Mouse (Mus musculus) intestine, postnatal 0 days (tissue): ENCODE data around the gene Mrpl41. TPM values are rescaled to one million over a fixed set of nuclear protein-coding genes. Genes with fewer than 3 reads are reported as not detected.

Source experiments
- ATAC-seq: fragments of 200-750 bp; cut with Nextera tagmentation; 2 replicates; pipeline ENCODE4 v1.8.0; 2017; ENCODE audit warnings: mild to moderate bottlenecking, moderate TSS enrichment, moderate library complexity
- H3K27ac ChIP-seq: fragments of 300-500 bp; sonication (generic); 2 replicates; pipeline ENCODE4 v1.5.1; 2014; ENCODE audit warnings: mild to moderate bottlenecking, low read depth, low read length, moderate library complexity
- H3K27me3 ChIP-seq: fragments of 300-500 bp; sonication (generic); replicated peaks from 2 replicates; pipeline ENCODE4 v1.6.1; 2014; ENCODE audit warnings: low read length, mixed read lengths; ENCODE audit not compliant: control insufficient read depth, insufficient read depth
- H3K36me3 ChIP-seq: fragments of 300-500 bp; sonication (generic); 2 replicates; pipeline ENCODE4 v1.6.1; 2014; ENCODE audit warnings: mild to moderate bottlenecking, moderate library complexity; ENCODE audit not compliant: control insufficient read depth, insufficient read depth
- H3K4me1 ChIP-seq: fragments of 300-500 bp; sonication (generic); replicated peaks from 2 replicates; pipeline ENCODE4 v1.6.1; 2014; ENCODE audit warnings: antibody characterized with exemption, low read length, mixed read lengths; ENCODE audit not compliant: control insufficient read depth, insufficient read depth
- H3K4me2 ChIP-seq: fragments of 300-500 bp; sonication (generic); replicated peaks from 2 replicates; pipeline ENCODE4 v1.6.1; 2014; ENCODE audit warnings: low read depth, mild to moderate bottlenecking, moderate library complexity
- H3K4me3 ChIP-seq: fragments of 300-500 bp; sonication (generic); 2 replicates; pipeline ENCODE4 v1.5.1; 2014; ENCODE audit warnings: low read depth, low read length
- H3K9ac ChIP-seq: fragments of 300-500 bp; sonication (generic); 2 replicates; pipeline ENCODE4 v1.6.1; 2014; ENCODE audit warnings: mild to moderate bottlenecking, low read depth, low read length
- H3K9me3 ChIP-seq: fragments of 300-500 bp; sonication (generic); 2 replicates; pipeline ENCODE4 v1.6.1; 2016; ENCODE audit warnings: mixed run types; ENCODE audit not compliant: control insufficient read depth
- CTCF ChIP-seq: sonication (generic); IDR thresholded peaks from 2 replicates; pipeline ENCODE4 v1.5.1; 2016; ENCODE audit warnings: low read depth, mild to moderate bottlenecking, control low read depth, antibody characterized with exemption, moderate library complexity
- WGBS: fragments of 180-500 bp; shearing (Covaris S2); extraction: QIAGEN DNeasy Blood & Tissue Kit; methylation state at CpG from one replicate; pipeline ENCODE4 v1.1.7; 2014; 5-methylcytosine and 5-hydroxymethylcytosine counted together
- microRNA-seq: library from miRNA; unstranded; fragments of <30 nt; microRNA quantifications from one replicate; pipeline ENCODE4, GENCODE M21; 2016
- polyA plus RNA-seq: library from polyadenylated mRNA; unstranded; fragments of >200 nt; fragmentation: Nextera tagmentation; extraction: Ambion mirVana; gene quantifications from 2 replicates; pipeline ENCODE4 v1.2.1, GENCODE M21; 2015

Gene Mrpl41
- polyA plus RNA-seq, 1 experiment from 2014 or later = 154 TPM

GRCm38 (mm10) chr2:24927810-24928479 lies 47.0 kb downstream of the Mrpl41 start:
- Histone ChIP-seq H3K27me3 (no peaks in the 10 kb centered on the region), H3K9me3 (no peaks in the 10 kb centered on the region), H3K4me1 (0 out of 2 replicates have a peak, but pooled peaks cover 3% of the 10 kb centered on the region), H3K4me3 (no peak overlapping the region), H3K36me3 (peaks cover 19% of the 10 kb centered on the region; the same call in 1 of the 2 replicates), H3K9ac (no peak overlapping the region), H3K4me2 (no peak overlapping the region), H3K27ac (0 out of 2 replicates have a peak overlapping the region, but pooled peaks have one; percentile 28)
- WGBS = 46% methylated on average over 4 of the region's 4 CpGs
- no peak for TF ChIP-seq CTCF
- peak; percentile 71 for ATAC-seq

GRCm38 (mm10) chr2:24926965-24927358 lies 47.9 kb downstream of the Mrpl41 start:
- WGBS = 62% methylated on average over 7 of the region's 7 CpGs
- no peak overlapping the region for H3K27ac ChIP-seq

GRCm38 (mm10) chr2:24926345-24926964 lies 48.4 kb downstream of the Mrpl41 start:
- H3K9ac ChIP-seq = no peak overlapping the region
- H3K27me3 ChIP-seq = no peaks in the 10 kb centered on the region
- H3K4me1 ChIP-seq = 0 out of 2 replicates have a peak, but pooled peaks cover 3% of the 10 kb centered on the region
- no peak overlapping the region for H3K27ac ChIP-seq
- no peak for TF ChIP-seq CTCF
- peaks cover 19% of the 10 kb centered on the region; the same call in 1 of the 2 replicates for H3K36me3 ChIP-seq
- H3K4me3 ChIP-seq = no peak overlapping the region
- H3K9me3 ChIP-seq = no peaks in the 10 kb centered on the region
- ATAC-seq = no peak
- 85% methylated on average over 9 of the region's 9 CpGs for WGBS
- H3K4me2 ChIP-seq = no peak overlapping the region

More at GRCm38 (mm10) chr2:24926965-24927358, 47.9 kb downstream of the Mrpl41 start:
- Histone ChIP-seq H3K27me3 (no peaks in the 10 kb centered on the region), H3K36me3 (peaks cover 19% of the 10 kb centered on the region; the same call in 1 of the 2 replicates), H3K4me2 (no peak overlapping the region), H3K4me1 (0 out of 2 replicates have a peak, but pooled peaks cover 3% of the 10 kb centered on the region), H3K9ac (no peak overlapping the region), H3K4me3 (no peak overlapping the region), H3K9me3 (no peaks in the 10 kb centered on the region)
- TF ChIP-seq CTCF = no peak
- ATAC-seq = no peak

- Histone ChIP-seq H3K4me1 (0 out of 2 replicates have a peak, but pooled peaks cover 3% of the 10 kb centered on the region), H3K4me2 (no peak overlapping the region), H3K9ac (no peak overlapping the region), H3K9me3 (no peaks in the 10 kb centered on the region), H3K36me3 (peaks cover 19% of the 10 kb centered on the region; the same call in 1 of the 2 replicates), H3K4me3 (no peak overlapping the region), H3K27ac (no peak overlapping the region), H3K27me3 (no peaks in the 10 kb centered on the region)
- no peak for TF ChIP-seq CTCF
- 83% methylated on average over 8 of the region's 8 CpGs for WGBS
- no peak for ATAC-seq
These were observed 49.6 kb downstream of the Mrpl41 start for GRCm38 (mm10) chr2:24925284-24925683.

Small RNA genes within 50 kb of the gene (microRNA-seq; reads per million reads assigned to microRNA genes)
- not detected for gene Gm22875

Other genes starting within 250 kb of the Mrpl41 start
- gene Cacna1b, start 211.9 kb downstream of the Mrpl41 start, polyA plus RNA-seq = 0.37 and 0.47 TPM in 2 replicates
- 19.8 and 21.6 TPM in 2 replicates for gene Ehmt1, start 55.5 kb downstream of the Mrpl41 start, polyA plus RNA-seq
- 66.6 and 68.4 TPM in 2 replicates for gene Arrdc1, start 39.8 kb downstream of the Mrpl41 start, polyA plus RNA-seq
- gene Zmynd19, start 25.3 kb downstream of the Mrpl41 start, polyA plus RNA-seq = 5.0 and 5.2 TPM in 2 replicates
- 7.2 and 8.7 TPM in 2 replicates for gene Dph7, start 12.7 kb downstream of the Mrpl41 start, polyA plus RNA-seq
- 16.7 and 18.9 TPM in 2 replicates for gene Pnpla7, start 935 bp upstream of the Mrpl41 start, polyA plus RNA-seq
- gene Nsmf, start 79.3 kb upstream of the Mrpl41 start, polyA plus RNA-seq = 17.0 and 17.6 TPM in 2 replicates
- 24.6 and 25.9 TPM in 2 replicates for gene Entpd8, start 105.2 kb upstream of the Mrpl41 start, polyA plus RNA-seq
- 3.3 and 5.8 TPM in 2 replicates for gene Noxa1, start 120.1 kb upstream of the Mrpl41 start, polyA plus RNA-seq
- gene Nrarp, start 205.7 kb upstream of the Mrpl41 start, polyA plus RNA-seq = 15.9 and 16.5 TPM in 2 replicates
- gene Tor4a, start 221.8 kb upstream of the Mrpl41 start, polyA plus RNA-seq = 12.0 and 12.6 TPM in 2 replicates
- 41.4 and 45.6 TPM in 2 replicates for gene Nelfb, start 236.4 kb upstream of the Mrpl41 start, polyA plus RNA-seq
- gene Stpg3, start 239.5 kb upstream of the Mrpl41 start, polyA plus RNA-seq = not detected in 2 replicates
- gene Fam166a, start 243.6 kb upstream of the Mrpl41 start, polyA plus RNA-seq = 0.78 and 1.4 TPM in 2 replicates
- gene Tubb4b, start 249.6 kb upstream of the Mrpl41 start, polyA plus RNA-seq = 453 and 466 TPM in 2 replicates